Mouse (Mus musculus) heart, embryonic 13.5 days (tissue): Measurements from ENCODE around the gene Gab2. TPM values are rescaled to one million over a fixed set of nuclear protein-coding genes. Genes with fewer than 3 reads are reported as not detected.

Experiments used
- ATAC-seq: fragments of 200-750 bp; cut with Nextera tagmentation; 2 replicates; pipeline ENCODE4 v1.8.0; 2017; ENCODE audit warnings: moderate TSS enrichment; ENCODE audit not compliant: insufficient number of reproducible peaks, low FRiP score, low TSS enrichment; ENCODE audit errors: extremely low read depth
- H3K27ac ChIP-seq: fragments of 300-500 bp; sonication (generic); replicated peaks from 2 replicates; pipeline ENCODE4 v1.5.1; 2015; ENCODE audit warnings: moderate library complexity, mild to moderate bottlenecking, inconsistent platforms
- H3K27me3 ChIP-seq: fragments of 300-500 bp; sonication (generic); replicated peaks from 2 replicates; pipeline ENCODE4 v1.6.1; 2015; ENCODE audit warnings: mild to moderate bottlenecking, inconsistent platforms
- H3K36me3 ChIP-seq: fragments of 300-500 bp; sonication (generic); 2 replicates; pipeline ENCODE4 v1.6.1; 2015; ENCODE audit warnings: mild to moderate bottlenecking, inconsistent platforms
- H3K4me1 ChIP-seq: fragments of 300-500 bp; sonication (generic); 2 replicates; pipeline ENCODE4 v1.6.1; 2015; ENCODE audit warnings: inconsistent platforms
- H3K4me2 ChIP-seq: fragments of 300-500 bp; sonication (generic); 2 replicates; pipeline ENCODE4 v1.6.1; 2015; ENCODE audit warnings: inconsistent platforms, mild to moderate bottlenecking, moderate library complexity
- H3K4me3 ChIP-seq: fragments of 300-500 bp; sonication (generic); 2 replicates; pipeline ENCODE4 v1.5.1; 2015; ENCODE audit warnings: moderate library complexity, mild to moderate bottlenecking, inconsistent platforms
- H3K9ac ChIP-seq: fragments of 300-500 bp; sonication (generic); 2 replicates; pipeline ENCODE4 v1.6.1; 2015; ENCODE audit warnings: inconsistent platforms, mild to moderate bottlenecking, moderate library complexity
- H3K9me3 ChIP-seq: fragments of 300-500 bp; sonication (generic); 2 replicates; pipeline ENCODE4 v1.6.1; 2016; ENCODE audit warnings: inconsistent platforms
- WGBS: fragments of 180-500 bp; shearing (Covaris S2); methylation state at CpG from one replicate; pipeline ENCODE4 v1.1.7; 2015; ENCODE audit warnings: mixed read lengths; 5-methylcytosine and 5-hydroxymethylcytosine counted together
- polyA plus RNA-seq: library from polyadenylated mRNA; unstranded; fragments of >200 nt; fragmentation: Nextera tagmentation; extraction: Ambion mirVana; gene quantifications from 2 replicates; pipeline ENCODE4 v1.2.1, GENCODE M21; 2015

Gab2 gene
- polyA plus RNA-seq, 1 experiment from 2014 or later = 7.1 TPM

DNA sequence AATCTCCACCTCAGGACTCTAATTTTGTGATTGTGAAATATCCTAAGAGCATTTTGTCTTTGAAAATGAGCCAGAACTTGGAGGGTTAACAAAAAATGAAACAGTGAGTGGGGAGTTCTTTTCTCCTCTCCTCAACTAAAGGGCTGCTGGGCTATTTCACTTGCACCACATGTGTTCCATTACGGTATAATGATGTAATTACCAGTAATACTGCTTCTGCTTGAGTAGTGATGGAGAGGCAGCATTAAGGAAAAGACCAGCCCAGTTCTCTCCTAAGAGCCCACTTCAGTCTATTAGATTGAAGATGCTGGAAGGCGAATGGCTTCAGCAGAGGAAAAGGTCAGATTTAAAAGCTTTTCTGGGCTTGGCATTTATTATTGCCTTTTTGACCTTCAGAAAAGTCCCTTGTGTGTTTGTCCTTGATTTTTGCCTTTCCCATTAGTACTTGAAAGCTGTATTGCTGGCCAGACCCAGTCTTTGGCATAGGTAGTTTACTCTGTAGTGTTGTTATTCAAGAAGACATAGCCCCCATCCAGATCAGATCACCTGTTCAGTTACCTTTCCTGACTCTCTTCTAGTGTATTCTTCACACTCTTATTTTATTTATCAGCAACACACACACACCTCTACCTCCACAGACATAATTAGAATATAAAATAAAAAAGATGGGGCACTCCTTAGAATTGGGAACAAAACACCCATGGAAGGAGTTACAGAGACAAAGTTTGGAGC is 69.9 kb downstream of the Gab2 start:
- WGBS = 73% methylated on average over 2 of the region's 2 CpGs
- H3K4me3 ChIP-seq = no peak overlapping the region
- no peak overlapping the region for H3K9ac ChIP-seq
- no peak for ATAC-seq
- no peaks in the 10 kb centered on the region for H3K27me3 ChIP-seq
- H3K27ac ChIP-seq = no peak overlapping the region
- no peaks in the 10 kb centered on the region for H3K36me3 ChIP-seq
- no peak overlapping the region for H3K4me2 ChIP-seq
- peaks cover 14% of the 10 kb centered on the region for H3K4me1 ChIP-seq
- H3K9me3 ChIP-seq = no peaks in the 10 kb centered on the region

DNA sequence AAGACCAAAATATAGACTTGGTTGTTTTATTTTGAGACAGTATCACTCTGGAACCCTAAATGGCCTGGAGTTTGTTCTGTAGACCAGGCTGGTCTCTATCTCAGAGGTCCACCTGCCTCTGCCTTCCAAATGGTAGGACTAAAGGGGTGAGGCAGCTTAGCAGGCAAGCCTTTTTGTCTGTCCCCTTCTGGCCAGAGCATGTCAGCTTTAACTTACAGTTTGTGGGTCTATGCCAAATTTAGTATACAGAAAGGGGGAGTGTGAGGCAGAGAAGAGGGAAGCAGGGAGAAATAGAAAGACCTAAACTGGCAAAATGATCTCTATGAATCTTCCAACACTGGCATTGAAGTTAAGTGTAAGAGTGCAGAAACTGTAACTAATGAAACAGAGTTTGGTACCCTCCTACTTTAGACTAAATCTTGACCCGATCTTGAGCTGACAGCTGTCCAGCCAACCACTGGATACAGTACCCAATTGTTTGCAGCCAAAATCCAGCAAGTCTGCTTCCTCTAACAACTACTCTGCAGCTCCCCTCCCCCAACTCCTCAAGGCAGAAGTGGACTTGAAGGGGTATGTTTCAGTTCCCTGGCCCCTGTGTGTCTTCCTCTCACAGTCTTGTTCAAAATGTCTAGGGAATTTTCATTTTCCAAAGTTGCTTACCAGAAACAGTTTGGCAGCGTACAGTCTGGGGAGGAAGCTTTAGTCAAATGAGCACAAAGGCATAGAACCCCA is 73.5 kb downstream of the Gab2 start:
- WGBS = 65% methylated on average over 2 of the region's 2 CpGs
- Histone ChIP-seq H3K27me3 (no peaks in the 10 kb centered on the region), H3K9ac (no peak overlapping the region), H3K4me3 (no peak overlapping the region), H3K36me3 (no peaks in the 10 kb centered on the region), H3K4me2 (no peak overlapping the region), H3K4me1 (peaks cover 14% of the 10 kb centered on the region), H3K27ac (no peak overlapping the region), H3K9me3 (no peaks in the 10 kb centered on the region)
- ATAC-seq = no peak

DNA sequence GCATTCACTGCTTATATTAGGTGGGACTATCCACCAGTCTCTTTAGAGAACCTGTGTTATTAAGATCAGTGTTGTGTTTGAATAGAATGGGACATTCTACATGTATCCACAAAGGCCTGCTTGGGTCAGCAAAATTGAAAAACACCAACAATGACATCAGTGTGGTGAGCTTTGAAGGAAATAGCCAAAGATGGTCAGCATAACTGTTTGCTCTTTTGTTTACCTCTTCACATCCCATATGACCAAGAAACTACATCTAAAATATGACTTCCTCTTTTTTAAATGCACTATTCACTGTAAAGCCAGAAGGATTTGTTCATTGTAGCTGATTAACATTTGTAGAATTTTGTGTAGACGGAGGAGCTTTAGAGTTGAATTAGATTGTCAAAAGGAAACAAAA is 82.9 kb downstream of the Gab2 start:
- Histone ChIP-seq H3K4me3 (no peak overlapping the region), H3K4me2 (no peak overlapping the region), H3K9ac (no peak overlapping the region), H3K36me3 (no peaks in the 10 kb centered on the region), H3K9me3 (no peaks in the 10 kb centered on the region), H3K4me1 (peaks cover 16% of the 10 kb centered on the region), H3K27me3 (no peaks in the 10 kb centered on the region), H3K27ac (no peak overlapping the region)
- no peak for ATAC-seq
- 76% methylated on average over 1 of the region's 1 CpGs for WGBS

DNA sequence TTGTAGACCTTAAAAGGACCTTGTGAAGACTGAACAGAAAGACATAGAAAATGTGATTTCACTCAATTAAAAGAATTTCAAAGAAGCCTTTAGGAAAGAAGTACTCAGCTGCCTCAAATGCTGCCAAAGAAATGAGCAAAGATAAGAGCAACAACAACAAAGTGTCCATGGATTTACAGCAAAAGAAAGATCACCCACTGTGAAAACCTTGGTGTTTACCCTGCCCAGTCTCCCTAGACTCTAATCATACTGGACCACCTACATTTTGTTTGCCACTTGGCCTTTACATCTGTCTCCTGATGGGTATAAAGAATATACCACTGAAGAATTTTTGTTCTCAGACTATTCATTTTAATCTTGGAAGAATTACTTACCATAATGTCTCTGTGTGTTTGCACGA is 89.7 kb downstream of the Gab2 start:
- Histone ChIP-seq H3K4me2 (no peak overlapping the region), H3K9ac (no peak overlapping the region), H3K9me3 (no peaks in the 10 kb centered on the region), H3K27ac (peak overlapping the region; percentile 68), H3K4me1 (peaks cover 25% of the 10 kb centered on the region), H3K27me3 (no peaks in the 10 kb centered on the region), H3K36me3 (no peaks in the 10 kb centered on the region), H3K4me3 (no peak overlapping the region)
- ATAC-seq = no peak
- 88% methylated on average over 1 of the region's 1 CpGs for WGBS

DNA sequence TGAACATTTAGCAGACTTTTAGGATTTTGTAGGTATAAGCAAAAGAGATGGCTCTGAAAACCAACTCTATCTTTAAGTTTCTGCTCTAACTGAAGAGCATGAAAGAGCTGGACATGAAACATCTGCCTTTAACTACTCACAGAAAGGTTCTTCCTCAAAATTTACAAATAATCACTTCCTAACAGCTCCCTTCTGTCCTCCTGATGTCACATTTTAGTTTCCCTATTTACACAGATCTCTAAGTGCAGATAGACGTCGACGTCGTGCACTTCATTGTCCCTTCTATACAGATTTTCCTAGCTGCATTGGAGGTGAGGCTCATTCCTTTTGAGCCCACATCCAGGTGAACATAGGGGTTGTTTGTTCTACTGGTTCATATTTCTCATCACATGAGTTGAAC is 90.3 kb downstream of the Gab2 start:
- H3K9ac ChIP-seq = no peak overlapping the region
- WGBS = 45% methylated on average over 4 of the region's 4 CpGs
- H3K4me3 ChIP-seq = no peak overlapping the region
- peaks cover 25% of the 10 kb centered on the region for H3K4me1 ChIP-seq
- no peaks in the 10 kb centered on the region for H3K27me3 ChIP-seq
- no peak overlapping the region for H3K4me2 ChIP-seq
- no peak for ATAC-seq
- H3K9me3 ChIP-seq = no peaks in the 10 kb centered on the region
- peak overlapping the region; percentile 68 for H3K27ac ChIP-seq
- H3K36me3 ChIP-seq = no peaks in the 10 kb centered on the region

DNA sequence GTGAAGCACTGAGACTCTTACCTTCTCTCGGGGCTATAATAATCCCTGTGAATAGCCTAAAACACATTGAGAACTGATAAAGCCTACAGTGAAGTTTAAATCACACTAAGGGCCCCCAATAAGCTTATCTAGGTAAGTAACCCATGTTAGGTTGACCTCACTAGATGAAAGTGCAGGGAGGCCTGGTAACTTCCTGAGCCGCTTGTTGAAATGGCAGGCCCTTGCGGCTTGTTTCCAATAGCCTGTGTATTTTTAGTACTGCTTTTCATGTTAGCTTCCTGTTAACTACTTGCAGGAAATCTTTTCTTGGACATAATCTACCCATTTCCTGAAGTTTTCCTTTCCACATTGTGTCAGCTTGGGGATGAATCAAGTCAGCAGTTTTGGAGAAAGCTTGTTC is 90.7 kb downstream of the Gab2 start:
- H3K9me3 ChIP-seq = no peaks in the 10 kb centered on the region
- no peak overlapping the region for H3K4me3 ChIP-seq
- peaks cover 25% of the 10 kb centered on the region for H3K4me1 ChIP-seq
- H3K4me2 ChIP-seq = no peak overlapping the region
- peak overlapping the region; percentile 68 for H3K27ac ChIP-seq
- no peaks in the 10 kb centered on the region for H3K27me3 ChIP-seq
- no peaks in the 10 kb centered on the region for H3K36me3 ChIP-seq
- no peak for ATAC-seq
- no peak overlapping the region for H3K9ac ChIP-seq
- 12% methylated on average over 3 of the region's 3 CpGs for WGBS

DNA sequence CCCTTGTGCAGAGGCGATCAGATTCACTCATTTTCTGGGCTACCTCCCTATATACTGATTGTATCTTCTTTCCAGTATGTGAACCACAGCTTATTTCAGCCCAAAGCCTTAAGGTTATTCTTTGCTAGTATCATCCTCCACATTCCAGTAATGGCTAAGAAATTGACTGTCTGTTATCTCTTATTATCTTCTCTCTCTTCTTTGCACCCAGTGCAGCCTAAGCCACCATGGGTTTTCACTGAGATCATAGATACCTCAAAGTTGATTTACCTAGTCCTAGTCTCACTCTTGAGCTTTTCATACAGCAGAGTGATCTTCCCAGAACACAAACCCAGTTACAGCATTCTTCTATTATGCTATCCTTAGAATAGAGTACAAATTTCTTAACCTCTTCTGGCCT is 100.5 kb downstream of the Gab2 start:
- Histone ChIP-seq H3K9ac (no peak overlapping the region), H3K4me2 (no peak overlapping the region), H3K9me3 (no peaks in the 10 kb centered on the region), H3K27ac (no peak overlapping the region), H3K27me3 (no peaks in the 10 kb centered on the region), H3K36me3 (no peaks in the 10 kb centered on the region), H3K4me3 (no peak overlapping the region), H3K4me1 (peaks cover 21% of the 10 kb centered on the region)
- 68% methylated on average over 1 of the region's 1 CpGs for WGBS
- no peak for ATAC-seq

DNA sequence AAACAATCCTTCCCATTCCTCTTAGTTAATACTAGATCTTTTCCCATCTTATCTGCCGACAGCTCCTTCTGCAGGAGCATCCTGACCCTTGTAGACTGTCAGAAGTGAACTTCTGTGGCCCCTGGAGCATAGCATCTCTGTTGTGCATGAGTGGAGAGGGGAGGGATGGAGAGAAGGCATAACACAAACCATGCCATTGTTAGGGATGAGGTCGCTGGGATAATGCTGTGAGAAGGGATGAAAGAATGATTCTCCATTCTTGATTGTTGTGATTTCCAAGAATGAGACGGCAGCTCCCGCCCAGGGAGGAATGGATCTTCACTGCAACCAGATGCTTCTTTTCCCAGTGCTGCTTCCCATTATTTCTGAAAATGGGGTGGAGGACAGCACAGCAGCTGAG is 102.0 kb downstream of the Gab2 start:
- peaks cover 23% of the 10 kb centered on the region for H3K4me1 ChIP-seq
- 0 out of 2 replicates have a peak overlapping the region, but pooled peaks have one; percentile 25 for H3K27ac ChIP-seq
- WGBS = 35% methylated on average over 4 of the region's 4 CpGs
- H3K4me3 ChIP-seq = no peak overlapping the region
- H3K4me2 ChIP-seq = no peak overlapping the region
- ATAC-seq = no peak
- H3K36me3 ChIP-seq = no peaks in the 10 kb centered on the region
- H3K27me3 ChIP-seq = no peaks in the 10 kb centered on the region
- no peaks in the 10 kb centered on the region for H3K9me3 ChIP-seq
- H3K9ac ChIP-seq = no peak overlapping the region

DNA sequence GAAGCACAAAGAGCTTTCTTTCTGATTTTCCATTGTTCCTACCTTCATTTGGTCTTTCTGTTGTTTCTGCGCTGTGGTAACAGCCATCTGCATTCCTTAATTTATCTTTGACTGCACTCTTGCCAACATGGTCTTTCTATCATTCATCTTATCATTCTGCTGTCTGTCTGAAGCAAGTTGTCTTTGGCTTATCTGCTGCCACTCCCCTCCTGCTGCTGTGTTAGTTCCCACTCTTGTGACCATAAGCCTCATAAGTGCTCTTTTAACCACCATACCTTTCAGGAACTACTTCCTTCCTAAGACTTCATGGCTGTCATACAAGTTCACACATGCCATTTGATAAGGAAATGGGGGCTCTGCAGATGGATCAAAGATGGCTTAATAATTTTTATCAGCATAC is 102.6 kb downstream of the Gab2 start:
- Histone ChIP-seq H3K4me3 (no peak overlapping the region), H3K36me3 (no peaks in the 10 kb centered on the region), H3K9me3 (no peaks in the 10 kb centered on the region), H3K27ac (peak overlapping the region; percentile 25; the same call in 1 of the 2 replicates), H3K4me2 (no peak overlapping the region), H3K9ac (no peak overlapping the region), H3K4me1 (peaks cover 26% of the 10 kb centered on the region), H3K27me3 (no peaks in the 10 kb centered on the region)
- no peak for ATAC-seq
- 6% methylated on average over 1 of the region's 1 CpGs for WGBS

DNA sequence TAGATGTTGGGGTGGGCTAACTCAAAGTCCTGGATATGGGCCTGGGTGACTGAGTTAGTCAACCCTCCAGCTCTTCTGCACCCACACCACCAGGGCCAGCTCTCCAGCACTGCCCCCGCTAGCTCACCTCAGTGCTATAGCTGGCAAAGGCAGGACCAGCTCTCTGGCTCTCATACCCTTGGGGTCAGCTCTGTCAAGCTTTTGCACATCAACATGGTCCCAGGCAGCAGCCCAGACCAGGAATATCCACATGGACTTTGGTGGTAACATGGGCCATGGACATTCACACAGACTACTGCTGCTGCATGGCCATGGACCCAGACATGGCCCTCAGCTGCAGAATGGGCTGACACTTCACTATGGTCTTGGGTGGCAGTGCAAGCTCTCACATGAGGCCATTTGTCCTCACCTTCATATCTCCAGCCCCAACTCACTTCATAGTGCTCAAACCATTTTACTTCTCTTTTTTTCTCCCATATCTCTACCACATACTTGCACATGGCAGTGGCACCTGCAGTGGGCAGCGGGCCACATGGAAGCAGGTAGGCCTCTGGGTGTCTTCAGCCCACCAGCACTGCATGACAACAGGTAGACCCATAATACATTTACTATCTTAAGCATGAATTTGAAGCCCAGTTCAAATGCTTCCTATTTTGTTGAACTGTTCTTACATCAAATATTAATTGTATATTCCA is 106.1 kb downstream of the Gab2 start:
- no peak for ATAC-seq
- 100% methylated on average over 2 of the region's 2 CpGs for WGBS
- no peaks in the 10 kb centered on the region for H3K9me3 ChIP-seq
- no peaks in the 10 kb centered on the region for H3K27me3 ChIP-seq
- no peak overlapping the region for H3K4me3 ChIP-seq
- H3K4me1 ChIP-seq = peaks cover 32% of the 10 kb centered on the region
- H3K9ac ChIP-seq = no peak overlapping the region
- H3K4me2 ChIP-seq = no peak overlapping the region
- H3K36me3 ChIP-seq = no peaks in the 10 kb centered on the region
- no peak overlapping the region for H3K27ac ChIP-seq

DNA sequence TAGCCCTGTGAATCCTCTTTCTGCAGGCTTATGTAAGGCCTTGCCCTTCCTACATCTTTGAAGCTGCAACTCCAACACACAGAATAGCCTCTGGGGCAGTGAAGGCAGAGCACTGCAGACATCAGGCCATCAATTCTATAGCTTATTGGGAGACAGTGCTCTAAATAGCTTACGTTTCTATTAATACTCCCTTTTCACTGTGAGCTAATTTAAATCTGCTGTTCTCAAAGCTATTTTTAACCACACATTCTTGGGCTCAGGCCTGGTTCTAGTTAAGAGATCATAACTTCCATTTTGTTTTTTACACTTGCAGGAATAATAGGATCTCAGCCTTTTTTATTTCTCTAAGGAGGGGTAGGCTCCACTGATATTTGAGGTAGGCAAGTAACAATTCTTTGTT is 107.7 kb downstream of the Gab2 start:
- ATAC-seq = no peak
- Histone ChIP-seq H3K27ac (peak overlapping the region; percentile 65), H3K9me3 (no peaks in the 10 kb centered on the region), H3K27me3 (no peaks in the 10 kb centered on the region), H3K4me3 (no peak overlapping the region), H3K4me1 (peaks cover 19% of the 10 kb centered on the region), H3K4me2 (peak overlapping the region; percentile 0; the same call in 1 of the 2 replicates), H3K36me3 (no peaks in the 10 kb centered on the region), H3K9ac (no peak overlapping the region)
- whole genome bisulfite sequencing = 25% methylated on average over 1 of the region's 1 CpGs
